Mouse (Mus musculus) frontal cortex, postnatal 36 days (tissue): Measurements from ENCODE around the gene Triobp.
A peak's percentile ranks its signal among the peaks of the same experiment; 100 is the strongest.
"Not testable (repeated sequence)": the region's sequence is repeated elsewhere in the genome, so short reads cannot be mapped to it uniquely, and the experiment has no call there.

ENCODE experiments used
- DNase-seq, 2 experiments: peaks; one replicate each; pipeline ENCODE4 v3.0.0; 2022; ENCODE audit warnings: low spot score in 2 of 2

Gene Triobp

DNA sequence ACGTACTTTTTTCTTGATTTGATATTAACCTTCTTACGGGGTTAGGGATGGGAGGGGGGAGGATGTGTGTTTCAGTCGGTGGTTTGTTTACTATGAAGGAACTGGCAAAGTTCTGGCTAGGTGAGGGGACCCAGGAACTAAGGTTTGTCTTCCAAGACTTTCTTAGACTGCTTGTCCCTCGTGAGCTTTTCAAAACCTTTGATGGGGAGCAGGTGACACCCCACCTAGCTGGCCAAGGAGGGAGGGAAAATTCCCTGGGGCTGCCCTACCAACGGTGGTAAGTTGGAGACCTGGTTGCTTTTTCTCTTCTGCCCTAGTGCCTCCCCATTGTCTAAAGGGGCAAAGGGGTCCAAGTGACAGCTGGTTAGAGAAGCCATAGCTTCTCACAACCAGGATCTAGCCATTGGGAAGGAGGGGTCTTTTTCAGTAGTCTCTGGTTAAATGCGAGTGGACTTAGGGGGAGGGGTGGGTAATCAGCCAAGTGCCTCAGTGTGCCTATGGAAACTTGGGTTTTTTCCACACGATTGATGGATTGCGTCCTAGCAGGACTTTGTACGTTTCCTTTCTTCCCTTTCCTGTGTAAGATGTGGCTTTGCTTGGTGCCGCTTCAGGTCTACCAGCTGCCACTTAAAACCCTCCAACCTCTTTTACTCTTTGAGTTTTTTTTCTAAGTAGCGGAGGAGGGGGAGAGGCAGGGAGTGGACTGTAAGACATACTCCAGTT, 82.2 kb downstream of the Triobp start:
- DNase-seq: no peak

DNA sequence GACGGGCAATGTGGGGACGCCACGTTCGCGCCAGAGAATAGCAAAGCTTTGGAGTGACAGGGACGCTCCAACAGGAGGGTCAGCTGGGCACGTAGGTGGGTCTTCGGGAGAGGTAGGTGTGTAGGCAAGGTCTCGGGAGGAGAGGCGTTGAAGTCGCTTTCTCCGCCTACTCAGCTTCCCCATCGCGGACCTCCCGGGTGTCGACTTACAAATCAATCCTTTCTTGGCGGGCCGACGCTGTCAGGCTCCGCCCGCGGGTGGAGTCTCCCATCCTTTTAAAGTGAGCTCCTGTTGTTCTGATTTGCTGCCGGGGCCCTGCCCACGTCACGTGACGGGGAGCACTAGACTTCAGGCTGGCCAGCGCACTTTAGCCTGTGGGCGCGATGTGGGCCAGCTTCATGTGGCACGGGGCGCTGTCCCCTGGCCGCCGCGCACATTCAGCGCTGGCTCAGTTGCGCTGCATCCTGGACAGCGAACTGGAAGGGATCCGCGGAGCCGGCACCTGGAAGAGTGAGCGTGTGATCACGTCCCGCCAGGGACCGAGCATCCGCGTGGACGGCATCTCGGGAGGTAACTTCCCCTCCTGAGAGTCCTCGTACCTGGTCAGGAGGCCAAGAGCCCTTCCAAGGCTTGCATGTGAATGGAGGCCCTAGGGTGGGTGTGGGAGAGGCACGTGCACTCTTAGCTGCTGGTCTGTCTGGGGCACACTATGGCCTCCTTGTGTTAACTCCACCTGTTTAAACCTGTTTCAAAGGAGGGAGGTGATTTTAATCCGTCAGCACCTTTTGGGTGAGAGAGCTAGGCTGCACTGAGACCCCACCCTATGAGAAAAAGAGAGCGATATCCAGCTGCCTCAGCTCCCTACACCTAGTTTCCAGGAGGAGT, 83.3 kb downstream of the Triobp start:
- DNase-seq: peak; percentile 80 to 90

DNA sequence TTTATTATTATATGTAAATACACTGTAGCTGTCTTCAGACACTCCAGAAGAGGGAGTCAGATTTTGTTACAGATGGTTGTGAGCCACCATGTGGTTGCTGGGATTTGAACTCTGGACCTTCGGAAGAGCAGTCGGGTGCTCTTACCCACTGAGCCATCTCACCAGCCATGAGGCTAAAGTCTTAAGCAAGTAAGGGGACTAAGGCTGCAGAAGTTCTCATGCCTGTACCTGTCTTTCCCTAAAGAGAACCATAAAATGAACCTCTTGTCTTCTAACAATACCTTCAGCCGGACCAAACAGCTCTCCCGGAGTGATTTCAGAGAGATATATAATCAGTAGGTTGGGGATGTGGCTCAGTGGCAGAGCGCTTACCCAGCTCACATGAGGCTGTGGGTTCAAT, 84.4 kb downstream of the Triobp start:
- not testable (repeated sequence) for DNase-seq

DNA sequence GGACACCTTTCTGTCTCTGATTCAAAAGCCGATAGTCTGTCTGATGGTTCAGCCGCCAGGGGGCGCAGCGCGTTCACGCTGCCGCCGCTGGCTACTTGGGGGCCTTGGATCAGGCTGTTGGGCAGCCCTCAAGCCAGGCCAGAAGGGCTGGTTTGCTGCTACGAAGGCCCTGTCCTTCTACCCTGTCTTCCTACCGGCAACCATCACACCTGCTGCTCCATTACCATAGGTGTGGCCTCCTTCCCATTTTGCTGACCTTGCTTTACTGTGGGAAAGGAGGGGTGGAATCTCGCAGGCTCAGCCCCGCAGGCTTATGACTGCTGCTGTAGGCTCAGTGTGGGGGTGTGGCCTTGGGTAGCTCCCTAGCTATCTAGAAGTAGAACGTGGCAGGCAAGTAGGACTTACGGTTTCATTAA, 90.4 kb downstream of the Triobp start:
- peak; percentile 62 to 71 for DNase-seq

DNA sequence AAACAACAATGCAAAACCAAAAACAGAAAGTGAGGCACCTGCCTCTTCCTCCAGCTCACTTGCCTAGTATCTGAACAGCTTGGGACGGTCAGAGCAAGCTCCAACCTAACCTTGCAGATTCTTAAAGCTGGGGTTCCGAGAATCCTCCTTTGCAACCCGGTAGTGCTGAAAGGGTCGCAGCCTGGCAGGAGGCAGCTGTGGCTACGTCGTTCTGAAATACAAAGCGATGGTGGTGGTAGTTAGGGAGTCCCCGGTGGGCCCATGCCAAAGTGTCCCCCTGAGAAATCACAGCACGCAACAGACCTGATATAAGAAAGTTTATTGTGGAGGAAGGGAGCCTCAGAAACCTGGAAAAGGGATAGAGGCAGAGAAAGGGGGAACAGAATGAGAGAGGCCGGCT, 90.8 kb downstream of the Triobp start:
- no peak for DNase-seq

DNA sequence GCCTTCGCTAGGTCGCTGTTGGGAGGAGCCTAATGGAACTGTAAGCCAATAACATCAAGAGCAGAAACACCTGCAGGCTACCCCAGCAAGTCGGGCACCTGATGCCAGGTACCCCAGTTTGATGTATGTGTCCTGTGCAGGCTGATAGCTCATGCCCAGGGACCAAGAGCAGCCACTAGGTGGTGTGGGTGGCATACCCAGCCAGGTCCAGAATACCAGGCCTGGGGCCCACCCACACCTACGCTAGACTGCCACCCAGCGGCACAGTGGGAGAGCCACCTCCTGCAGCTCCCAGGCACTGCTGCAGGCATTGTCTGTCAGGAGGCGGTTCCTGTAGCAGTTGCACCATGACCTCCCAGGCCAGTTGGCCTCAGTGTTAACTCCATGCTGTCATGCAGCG, 91.3 kb downstream of the Triobp start:
- DNase-seq: peak in 1 of 2 experiments; percentile 53

DNA sequence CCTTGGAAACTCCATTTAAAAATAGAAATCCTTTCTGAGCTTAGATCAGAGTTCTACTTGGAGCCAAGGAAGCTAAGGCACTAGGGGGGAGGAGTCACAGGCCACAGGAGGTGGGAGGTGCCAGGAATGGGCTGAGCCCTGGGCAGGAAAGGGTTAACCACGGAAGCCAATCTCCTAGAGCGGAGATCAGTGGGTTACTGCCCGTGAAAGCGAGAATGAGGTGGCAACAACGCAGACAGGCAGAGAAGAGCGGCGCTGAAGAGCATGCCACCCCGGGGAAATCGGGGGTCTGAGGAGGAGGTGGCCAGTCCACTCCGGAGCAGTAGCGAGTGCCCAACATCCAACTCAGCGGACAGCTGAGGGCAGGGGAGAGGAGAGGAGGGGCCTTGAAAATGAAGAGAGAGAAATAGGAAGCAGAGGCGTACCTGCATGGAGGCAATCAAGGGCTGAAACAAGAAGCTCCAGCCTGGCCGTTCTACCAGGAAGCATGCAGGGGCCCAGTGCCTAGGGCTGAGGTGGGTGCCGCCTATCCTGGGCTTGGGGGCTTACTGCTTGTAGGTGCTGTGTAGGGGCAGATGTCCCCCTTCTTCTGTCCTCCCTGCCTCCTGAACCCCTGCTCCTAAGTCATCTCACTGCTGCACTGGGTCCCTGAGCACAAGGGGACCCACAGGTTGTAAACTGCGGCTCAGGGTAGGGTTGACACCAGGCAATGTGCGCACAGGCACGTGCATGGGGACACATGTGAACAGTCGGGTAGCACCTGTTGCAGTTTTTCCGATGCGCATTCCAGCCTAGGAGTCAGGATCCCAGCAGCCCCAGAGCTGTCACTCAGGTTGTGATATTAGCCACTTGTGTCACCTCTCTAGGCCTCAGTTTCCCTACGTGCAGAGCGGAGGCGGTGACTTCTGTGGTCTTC, 93.2 kb downstream of the Triobp start:
- no peak for DNase-seq

DNA sequence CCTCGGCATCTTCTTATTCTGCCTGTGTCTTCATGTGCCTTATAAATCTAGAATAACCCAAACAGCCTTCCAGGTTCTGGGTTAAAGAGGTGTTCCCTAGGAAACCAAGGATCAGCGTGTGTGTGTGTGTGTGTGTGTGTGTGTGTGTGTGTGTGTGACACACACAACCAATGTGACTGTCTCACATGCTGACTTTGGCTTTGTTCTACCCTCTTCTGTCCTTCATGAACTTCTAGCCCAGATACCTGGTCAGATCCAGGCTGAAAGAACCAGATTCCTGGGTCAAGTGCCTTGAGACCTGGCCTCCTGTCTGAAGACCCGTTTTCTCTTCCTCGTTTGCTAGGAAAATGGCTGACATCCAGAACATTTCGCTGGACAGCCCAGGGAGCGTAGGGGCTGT, 94.1 kb downstream of the Triobp start, which contains the start of gene Galr3:
Gene Galr3, plus strand, starts transcription at position 301 of the 400 bp plus-strand sequence.
- no peak for DNase-seq

DNA sequence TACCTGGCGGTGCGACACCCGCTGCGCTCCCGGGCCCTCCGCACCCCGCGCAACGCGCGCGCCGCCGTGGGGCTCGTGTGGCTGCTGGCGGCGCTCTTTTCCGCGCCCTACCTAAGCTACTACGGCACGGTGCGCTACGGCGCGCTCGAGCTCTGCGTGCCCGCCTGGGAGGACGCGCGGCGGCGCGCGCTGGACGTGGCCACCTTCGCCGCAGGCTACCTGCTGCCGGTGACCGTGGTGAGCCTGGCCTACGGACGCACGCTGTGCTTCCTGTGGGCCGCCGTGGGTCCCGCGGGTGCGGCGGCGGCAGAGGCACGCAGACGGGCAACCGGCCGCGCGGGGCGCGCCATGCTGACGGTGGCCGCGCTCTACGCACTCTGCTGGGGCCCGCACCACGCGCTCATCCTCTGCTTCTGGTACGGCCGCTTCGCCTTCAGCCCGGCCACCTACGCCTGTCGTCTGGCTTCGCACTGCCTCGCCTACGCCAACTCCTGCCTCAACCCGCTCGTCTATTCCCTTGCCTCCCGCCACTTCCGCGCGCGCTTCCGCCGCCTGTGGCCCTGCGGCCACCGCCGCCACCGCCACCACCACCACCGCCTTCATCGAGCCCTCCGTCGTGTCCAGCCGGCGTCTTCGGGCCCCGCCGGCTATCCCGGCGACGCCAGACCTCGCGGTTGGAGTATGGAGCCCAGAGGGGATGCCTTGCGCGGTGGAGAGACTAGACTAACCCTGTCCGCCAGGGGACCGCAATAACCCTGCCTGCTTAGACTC, 95.4 kb downstream of the Triobp start:
- DNase-seq: peak; percentile 53 to 56

DNA sequence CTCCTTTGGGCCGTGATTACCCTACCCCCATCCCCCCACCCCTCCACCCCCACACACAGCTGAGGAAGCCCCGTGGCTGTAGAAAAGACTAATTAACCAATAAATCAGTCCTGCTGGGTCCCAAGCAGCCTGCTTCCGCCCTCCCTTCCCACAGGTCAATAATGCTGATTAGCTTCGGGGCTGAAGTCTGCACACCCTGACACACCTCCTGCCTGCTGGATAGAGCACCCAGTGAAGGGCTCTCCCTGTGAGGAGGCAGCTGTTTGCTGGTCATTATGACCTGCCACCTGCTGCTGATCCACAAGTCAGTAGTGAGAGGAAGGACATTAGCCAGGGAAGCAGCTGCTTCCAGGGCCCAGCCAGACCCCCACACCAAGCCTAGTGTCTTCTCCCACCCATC, 97.3 kb downstream of the Triobp start:
- DNase-seq: no peak

DNA sequence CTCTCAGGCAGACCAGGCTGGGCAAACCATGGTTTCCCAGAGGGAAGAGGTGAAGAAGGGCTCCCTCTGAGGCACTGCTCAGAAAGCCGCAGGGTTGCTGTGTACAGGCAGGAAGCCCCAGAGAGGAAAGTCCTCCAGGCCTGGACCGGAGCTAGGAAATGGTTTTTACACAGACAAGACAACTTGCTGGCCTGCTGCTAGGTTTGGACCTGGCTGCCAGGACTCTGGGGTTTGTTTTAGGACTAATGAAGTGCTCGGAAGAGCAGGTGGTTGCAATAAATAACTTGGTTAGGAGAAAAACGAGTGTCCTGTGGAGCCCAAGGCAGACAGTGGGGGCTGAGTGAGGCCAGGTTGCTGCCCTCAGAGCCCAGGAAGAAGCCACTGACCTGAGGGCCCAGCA, 100.7 kb downstream of the Triobp start:
- no peak for DNase-seq

DNA sequence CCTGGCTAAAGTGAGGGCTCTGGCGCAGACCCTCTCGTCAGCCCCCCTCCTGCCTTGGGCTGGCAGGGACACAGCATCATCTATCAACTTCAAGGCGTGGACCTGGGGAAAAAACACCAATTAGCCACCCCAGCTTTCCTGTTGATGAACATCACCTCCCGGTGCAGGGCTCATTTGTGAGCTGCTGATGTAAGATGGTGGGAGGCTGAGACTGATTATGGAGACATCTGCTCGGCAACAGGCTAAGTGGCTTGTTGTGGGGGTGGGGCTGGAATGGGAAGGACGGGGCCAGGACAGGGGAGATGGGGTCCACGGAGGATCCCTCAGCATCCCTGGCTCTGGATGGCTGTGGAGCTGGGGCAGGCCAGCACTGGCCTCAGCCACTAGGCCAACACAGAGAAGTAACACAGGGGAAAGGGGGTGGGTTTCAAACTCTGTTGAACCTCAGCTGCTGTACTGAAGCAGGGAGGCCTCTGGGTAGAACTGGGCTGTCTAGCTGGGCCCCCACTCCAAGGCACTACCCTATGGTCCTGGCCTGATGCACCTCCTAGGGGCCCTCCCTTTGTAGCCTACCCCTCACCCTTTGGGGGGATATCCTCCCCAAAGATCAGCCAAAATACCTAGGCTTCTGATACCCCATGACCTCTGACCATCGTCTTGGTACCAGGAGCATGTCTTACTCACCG, 102.8 kb downstream of the Triobp start:
- DNase-seq: no peak

DNA sequence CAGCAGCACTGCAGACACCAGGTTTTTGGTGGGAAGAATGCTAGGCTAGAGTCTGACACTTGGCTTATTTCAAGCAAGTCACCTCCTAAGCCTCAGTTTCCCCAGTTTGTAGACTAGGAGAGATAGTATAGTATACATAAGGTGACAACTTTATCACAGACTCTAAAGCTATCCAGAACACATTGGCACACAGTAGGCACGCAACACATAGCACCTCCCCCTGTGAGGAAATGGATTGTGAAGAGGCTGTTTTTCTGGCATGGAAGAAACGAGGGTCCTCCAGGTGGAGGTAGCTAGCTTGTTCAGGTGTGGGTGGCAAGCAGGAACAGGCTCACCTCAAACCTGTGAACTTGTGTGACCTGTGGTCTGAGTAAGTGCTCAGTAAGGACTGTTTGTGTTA, 103.4 kb downstream of the Triobp start:
- no peak for DNase-seq

DNA sequence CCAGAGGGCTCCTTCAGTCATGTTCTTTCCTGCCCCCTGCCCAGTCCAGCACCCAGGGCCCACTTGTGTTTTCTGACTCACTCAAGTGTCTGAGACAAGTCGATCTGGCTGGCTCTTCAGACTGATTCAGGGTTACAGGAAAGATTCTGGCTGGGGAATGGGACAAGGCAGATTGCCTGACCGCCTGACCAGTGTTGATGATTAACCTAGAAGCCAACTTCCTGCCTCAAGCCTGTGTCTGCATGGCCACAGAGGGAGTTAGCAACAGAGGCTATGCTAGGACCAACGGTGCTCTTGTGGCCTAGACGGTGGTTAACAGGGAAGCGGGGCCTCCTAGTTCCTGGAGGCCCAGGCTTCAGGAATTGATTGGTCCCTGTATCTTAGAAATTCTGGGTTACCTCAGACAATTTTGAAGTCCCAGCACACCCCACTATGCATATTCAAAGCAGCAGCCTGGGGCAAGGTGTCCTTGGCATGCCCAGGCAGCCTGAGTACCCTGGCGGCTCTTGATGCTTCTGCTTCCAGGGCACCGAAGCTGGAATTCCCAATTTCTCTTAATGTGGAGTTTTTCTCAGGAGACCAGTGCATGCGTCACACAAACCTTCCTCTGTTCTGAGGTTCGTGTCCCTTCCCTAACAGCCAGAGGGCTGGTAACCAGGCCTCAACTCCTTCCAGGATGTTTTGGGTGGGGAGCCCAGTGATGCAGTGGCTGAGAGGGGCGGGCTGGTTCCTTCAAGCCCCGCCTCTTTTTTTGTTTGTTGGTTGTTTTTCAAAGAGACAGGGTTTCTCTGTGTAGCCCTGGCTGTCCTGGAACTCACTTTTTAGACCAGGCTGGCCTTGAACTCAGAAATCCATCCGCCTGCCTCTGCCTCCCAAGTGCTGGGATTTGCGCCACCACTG, 104.2 kb downstream of the Triobp start:
- DNase-seq: no peak

DNA sequence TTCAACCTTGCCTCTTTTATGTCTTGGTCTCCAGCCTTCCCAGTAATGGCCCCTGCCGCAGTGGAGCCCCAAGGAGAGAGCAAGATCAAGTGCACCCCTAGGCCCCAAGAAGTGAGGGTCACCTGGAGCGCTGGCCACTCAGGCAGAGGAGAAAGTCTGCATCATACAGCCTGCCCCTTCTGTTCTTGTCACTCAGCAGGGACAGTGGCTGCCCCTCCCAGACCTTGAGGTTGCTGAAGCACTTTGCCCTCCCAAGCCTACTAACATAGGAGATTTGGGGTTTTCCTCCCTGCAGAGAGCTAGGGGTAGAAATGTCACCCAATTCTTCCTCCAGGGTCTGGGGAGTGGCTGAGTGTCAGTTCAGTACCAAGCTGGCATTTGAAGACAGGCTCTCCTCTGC, 104.8 kb downstream of the Triobp start:
- DNase-seq: no peak
